Mouse (Mus musculus) embryo, embryonic 9.5 days (tissue): ENCODE results near the gene Gpatch4.

Source experiments
- DNase-seq: peaks from one replicate; pipeline ENCODE4 v3.0.0-alpha.2; 2017; ENCODE audit errors: extremely low spot score

The Gpatch4 gene

GRCm38 (mm10) chr3:88042661-88043421 is at the start of gene Gpatch4:
Gpatch4 (plus strand) TSS chr3:88043108.
- peak; percentile 90 for DNase-seq

GRCm38 (mm10) chr3:87993436-87993835 is 49.5 kb upstream of the Gpatch4 start:
- peak; percentile 64 for DNase-seq

GRCm38 (mm10) chr3:87995331-87995730 is 47.6 kb upstream of the Gpatch4 start:
- DNase-seq = no peak

- DNase-seq = no peak
Measured at GRCm38 (mm10) chr3:87996401-87996800, 46.5 kb upstream of the Gpatch4 start.

GRCm38 (mm10) chr3:87996971-87997614 is 45.8 kb upstream of the Gpatch4 start:
- no peak for DNase-seq

GRCm38 (mm10) chr3:87998747-87999146 is 44.2 kb upstream of the Gpatch4 start:
- no peak for DNase-seq

- peak; percentile 31 for DNase-seq
Measured at GRCm38 (mm10) chr3:87999243-87999895, 43.5 kb upstream of the Gpatch4 start.

- DNase-seq = peak; percentile 45
Measured at GRCm38 (mm10) chr3:88000181-88000580, 42.7 kb upstream of the Gpatch4 start, which contains the start of gene Bcan. Bcan (minus strand) TSS chr3:88000230.

- no peak for DNase-seq
Measured at GRCm38 (mm10) chr3:88000816-88001595, 41.9 kb upstream of the Gpatch4 start.

GRCm38 (mm10) chr3:88002291-88002976 is 40.5 kb upstream of the Gpatch4 start:
- no peak for DNase-seq

- no peak for DNase-seq
Measured at GRCm38 (mm10) chr3:88005822-88006786, 36.8 kb upstream of the Gpatch4 start.

- DNase-seq = no peak
Measured at GRCm38 (mm10) chr3:88010634-88011265, 32.2 kb upstream of the Gpatch4 start.

- DNase-seq = peak; percentile 98
Measured at GRCm38 (mm10) chr3:88022322-88023191, 20.4 kb upstream of the Gpatch4 start.

GRCm38 (mm10) chr3:88023192-88024074 is 19.5 kb upstream of the Gpatch4 start:
- DNase-seq = peak; percentile 20

- no peak for DNase-seq
Measured at GRCm38 (mm10) chr3:88026823-88027222, 16.1 kb upstream of the Gpatch4 start.

- no peak for DNase-seq
Measured at GRCm38 (mm10) chr3:88027434-88028186, 15.3 kb upstream of the Gpatch4 start, which contains the start of gene Hapln2. Hapln2 (minus strand) TSS chr3:88027583.
